Mouse (Mus musculus) telencephalon, adult 2 months (tissue): ENCODE measurements around the gene Kcnj6.

Experiments
- DNase-seq: peaks from one replicate; pipeline ENCODE4 v3.0.0-alpha.2; 2011; ENCODE audit warnings: low read depth, low spot score

Kcnj6 gene

GRCm38 (mm10) chr16:94931343-94932301 is 65.9 kb downstream of the Kcnj6 start:
- DNase-seq: peak; percentile 83

GRCm38 (mm10) chr16:94925364-94925763 is 72.1 kb downstream of the Kcnj6 start:
- no peak for DNase-seq

- DNase-seq: no peak
Observed at GRCm38 (mm10) chr16:94919177-94919576, 78.3 kb downstream of the Kcnj6 start.

- DNase-seq: peak; percentile 90
Observed at GRCm38 (mm10) chr16:94906026-94906425, 91.5 kb downstream of the Kcnj6 start.

- DNase-seq: no peak
Observed at GRCm38 (mm10) chr16:94898832-94899231, 98.7 kb downstream of the Kcnj6 start.

- no peak for DNase-seq
Observed at GRCm38 (mm10) chr16:94892162-94892650, 105.3 kb downstream of the Kcnj6 start.

- DNase-seq: no peak
Observed at GRCm38 (mm10) chr16:94890581-94890980, 106.9 kb downstream of the Kcnj6 start.

- DNase-seq: no peak
Observed at GRCm38 (mm10) chr16:94890056-94890455, 107.4 kb downstream of the Kcnj6 start.

- no peak for DNase-seq
Observed at GRCm38 (mm10) chr16:94888554-94888953, 108.9 kb downstream of the Kcnj6 start.

GRCm38 (mm10) chr16:94886398-94886797 is 111.1 kb downstream of the Kcnj6 start:
- no peak for DNase-seq

- DNase-seq: no peak
Observed at GRCm38 (mm10) chr16:94885062-94885461, 112.4 kb downstream of the Kcnj6 start.

GRCm38 (mm10) chr16:94883909-94884308 is 113.6 kb downstream of the Kcnj6 start:
- no peak for DNase-seq

- DNase-seq: peak; percentile 81
Observed at GRCm38 (mm10) chr16:94883196-94883595, 114.3 kb downstream of the Kcnj6 start.

- DNase-seq: no peak
Observed at GRCm38 (mm10) chr16:94882111-94882510, 115.4 kb downstream of the Kcnj6 start.

GRCm38 (mm10) chr16:94872614-94873272 is 124.8 kb downstream of the Kcnj6 start:
- no peak for DNase-seq

- no peak for DNase-seq
Observed at GRCm38 (mm10) chr16:94868354-94868753, 129.1 kb downstream of the Kcnj6 start.

GRCm38 (mm10) chr16:94866300-94866956 is 131.1 kb downstream of the Kcnj6 start:
- no peak for DNase-seq

GRCm38 (mm10) chr16:94865796-94866195 is 131.7 kb downstream of the Kcnj6 start:
- DNase-seq: no peak

GRCm38 (mm10) chr16:94865101-94865500 is 132.4 kb downstream of the Kcnj6 start:
- DNase-seq: no peak

GRCm38 (mm10) chr16:94863475-94863874 is 134.0 kb downstream of the Kcnj6 start:
- DNase-seq: no peak

GRCm38 (mm10) chr16:94855990-94856389 is 141.5 kb downstream of the Kcnj6 start:
- no peak for DNase-seq
